ENCODE assay signal across 20 mouse cellular contexts in genomic region chr2:60479906-60480305, GRCm38 (mm10).
DNase-seq lines count a peak whose midpoint lies in the region; ATAC-seq and TF ChIP-seq lines count a peak whose summit lies in the region.
"Had no signal": no experiment of that assay in that cellular context is flagged by ENCODE, and none has a peak within 500 bp of the region (broad histone marks: within the 10 kb centered on the region; RNA-seq: fewer than 3 reads in every experiment).

No protein-coding gene starts in this region.

- H3K27ac ChIP-seq in layer of hippocampus, adult 2 months = no peak overlapping the region
- H3K27ac ChIP-seq in left cerebral cortex, adult 2 months = no peak overlapping the region
- no peak overlapping the region for H3K27ac ChIP-seq in neural tube, embryonic 15.5 days (replicated peaks)
- H3K27ac ChIP-seq: forebrain, embryonic 12.5 days; hindbrain, embryonic 14.5 days; intestine, embryonic 15.5 days; midbrain, embryonic 10.5 days; neural tube, embryonic 12.5 days had no signal

- peak; percentile 45 to 54 for DNase-seq in right cerebral cortex, adult 2 months (ENCODE audit: low spot score in 2 of 2)
- no peak for DNase-seq in right cerebral cortex, postnatal 14 days
- DNase-seq in layer of hippocampus, adult 2 months (ENCODE audit: low spot score in 2 of 2) = peak; percentile 49 to 81
- peak; percentile 16 to 17 for DNase-seq in left cerebral cortex, adult 2 months (ENCODE audit: extremely low spot score in 1 of 2, low spot score in 2 of 2)
- DNase-seq in telencephalon, adult 2 months (ENCODE audit: low read depth, low spot score) = peak; percentile 71
- DNase-seq in spleen, postnatal 36 days (ENCODE audit: low spot score in 2 of 2) = no peak
- DNase-seq in lung, postnatal 10 days = no peak
- DNase-seq: adrenal gland, postnatal 36 days; cerebellum, postnatal 10 days; gastrocnemius, postnatal 10 days; lung, adult 2 months; lung, postnatal 4 days; spleen, adult 18-20 months; thymus, postnatal 14 days had no signal

- ATAC-seq in neural tube, embryonic 15.5 days (ENCODE audit: low FRiP score) = no peak
- ATAC-seq: intestine, embryonic 15.5 days had no signal

- whole genome bisulfite sequencing in neural tube, embryonic 15.5 days = 90% methylated on average over 7 of the region's 7 CpGs

- no peak overlapping the region for H3K4me3 ChIP-seq in layer of hippocampus, adult 2 months
- H3K4me3 ChIP-seq in left cerebral cortex, adult 2 months = no peak overlapping the region
- H3K4me3 ChIP-seq in neural tube, embryonic 15.5 days (replicated peaks) = no peak overlapping the region
- H3K4me3 ChIP-seq: forebrain, embryonic 12.5 days; intestine, embryonic 15.5 days; midbrain, embryonic 10.5 days; neural tube, embryonic 12.5 days had no signal

- H3K4me1 ChIP-seq in neural tube, embryonic 15.5 days = no peaks in the 10 kb centered on the region
- H3K4me1 ChIP-seq: forebrain, embryonic 12.5 days; intestine, embryonic 15.5 days; midbrain, embryonic 10.5 days; neural tube, embryonic 12.5 days had no signal

- intact Hi-C loops in left cerebral cortex, adult 2 months (cut with DNase I) = no loop called here

- no peaks in the 10 kb centered on the region for H3K9me3 ChIP-seq in neural tube, embryonic 15.5 days (replicated peaks)
- H3K9me3 ChIP-seq: forebrain, embryonic 12.5 days; intestine, embryonic 15.5 days; midbrain, embryonic 10.5 days; neural tube, embryonic 12.5 days had no signal

- no peaks in the 10 kb centered on the region for H3K36me3 ChIP-seq in neural tube, embryonic 15.5 days
- H3K36me3 ChIP-seq: forebrain, embryonic 12.5 days; intestine, embryonic 15.5 days; midbrain, embryonic 10.5 days; neural tube, embryonic 12.5 days had no signal

- TF ChIP-seq CTCF in layer of hippocampus, adult 2 months (conservative IDR thresholded peaks at IDR 0.05) = no peak
- no peak for TF ChIP-seq CTCF in left cerebral cortex, adult 2 months (IDR thresholded peaks at IDR 0.05)

- H3K4me2 ChIP-seq in neural tube, embryonic 15.5 days = no peak overlapping the region
- H3K4me2 ChIP-seq: forebrain, embryonic 12.5 days; hindbrain, embryonic 14.5 days; intestine, embryonic 15.5 days; neural tube, embryonic 12.5 days had no signal

- no peaks in the 10 kb centered on the region for H3K27me3 ChIP-seq in neural tube, embryonic 15.5 days (replicated peaks)
- H3K27me3 ChIP-seq: forebrain, embryonic 12.5 days; intestine, embryonic 15.5 days; neural tube, embryonic 12.5 days had no signal

- no peak overlapping the region for H3K9ac ChIP-seq in neural tube, embryonic 15.5 days (replicated peaks)
- H3K9ac ChIP-seq: forebrain, embryonic 12.5 days; hindbrain, embryonic 14.5 days; intestine, embryonic 15.5 days; neural tube, embryonic 12.5 days had no signal

Comparison
In these comparisons a context has a peak if more than half of its experiments do, and no peak if none do; other contexts are left out.
1. DNase-seq: peak in right cerebral cortex, adult 2 months (2 of 2), layer of hippocampus, adult 2 months (2 of 2), left cerebral cortex, adult 2 months (2 of 2) and telencephalon, adult 2 months (single experiment); none in right cerebral cortex, postnatal 14 days (single experiment), spleen, postnatal 36 days (0 of 2) and lung, postnatal 10 days (single experiment).